Mouse (Mus musculus): ENCODE results near the gene Slc45a3.

Gene Slc45a3

GRCm38 (mm10) chr1:132026925-132027646, 64.3 kb downstream of the Slc45a3 start:
- no peak for DNase-seq (ENCODE audit: low spot score in 2 of 2)

GRCm38 (mm10) chr1:132027978-132028377, 65.2 kb downstream of the Slc45a3 start:
- DNase-seq (ENCODE audit: low spot score in 2 of 2), result no peak

- DNase-seq (ENCODE audit: low spot score in 2 of 2), result no peak
These were observed 65.6 kb downstream of the Slc45a3 start for GRCm38 (mm10) chr1:132028413-132028812.

- no peak for DNase-seq (ENCODE audit: low spot score in 2 of 2)
These were observed 67.8 kb downstream of the Slc45a3 start for GRCm38 (mm10) chr1:132030574-132030973.

- DNase-seq (ENCODE audit: low spot score in 2 of 2), result no peak
These were observed 69.4 kb downstream of the Slc45a3 start for GRCm38 (mm10) chr1:132032172-132032571.
